Mouse (Mus musculus): ENCODE measurements around the gene Txnrd3. TPM values are rescaled to one million over a fixed set of nuclear protein-coding genes. Genes with fewer than 3 reads are reported as not detected.

Gene Txnrd3
- polyA plus RNA-seq, 1 experiment from 2014 or later: 4.2 TPM

DNA sequence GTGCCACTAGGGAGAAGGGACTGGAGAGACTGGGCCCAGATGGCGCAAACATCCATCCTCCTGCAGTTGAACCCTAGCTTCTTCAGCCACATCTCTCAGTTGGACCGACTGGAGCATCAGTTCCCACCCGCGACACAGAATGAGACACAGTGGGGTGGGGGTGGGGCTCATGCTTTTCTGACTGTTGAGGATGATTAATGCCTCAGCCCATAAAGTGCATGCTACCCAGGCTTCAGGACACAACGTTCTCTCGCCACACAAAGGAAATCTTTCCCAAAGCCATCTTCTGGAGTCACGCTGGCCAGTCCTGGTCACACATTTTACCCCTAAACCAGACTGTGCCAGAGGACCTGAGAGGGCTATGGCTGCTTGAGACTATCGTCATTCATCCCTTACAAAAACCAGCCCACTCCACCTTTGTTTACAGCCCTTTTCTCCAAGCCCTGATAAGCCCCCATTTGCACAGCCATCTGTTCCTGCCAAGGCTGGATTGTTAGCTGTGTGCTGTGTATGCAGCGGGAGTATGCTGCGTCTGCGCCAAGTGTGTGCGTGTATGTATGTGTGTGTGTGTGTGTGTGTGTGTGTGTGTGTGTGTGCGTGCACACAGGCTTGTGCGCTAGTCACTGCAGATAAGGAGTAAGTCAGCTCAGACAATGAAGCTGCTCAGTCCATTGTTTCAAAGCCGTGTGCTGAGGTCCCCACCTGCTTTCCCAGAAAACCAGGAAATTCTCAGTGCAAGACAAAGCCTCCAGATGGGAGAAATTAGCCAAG lies 30.3 kb upstream of the Txnrd3 start:
- Histone ChIP-seq H3K4me2 (ENCODE audit: low read depth, low read length) (no peak overlapping the region), H3K36me3 (replicated peaks; ENCODE audit: insufficient read depth, low read length) (no peaks in the 10 kb centered on the region), H3K9ac (replicated peaks) (no peak overlapping the region), H3K27ac (ENCODE audit: low read depth) (no peak overlapping the region), H3K27me3 (ENCODE audit: insufficient read depth, low read length) (no peaks in the 10 kb centered on the region), H3K4me1 (ENCODE audit: insufficient read depth) (no peaks in the 10 kb centered on the region), H3K9me3 (ENCODE audit: low read length) (no peaks in the 10 kb centered on the region), H3K4me3 (ENCODE audit: low read depth, low read length) (no peak overlapping the region)
- no peak for ATAC-seq
- no peak for TF ChIP-seq CTCF (IDR thresholded peaks at IDR 0.05; ENCODE audit: low read depth)
- TF ChIP-seq EP300 (IDR thresholded peaks at IDR 0.05; ENCODE audit: low read depth): no peak
- DNase-seq: no peak
- WGBS (ENCODE audit: insufficient replicate concordance): 41% methylated on average over 15 of the region's 15 CpGs

GRCm38 (mm10) chr6:89614107-89614471 lies 29.7 kb upstream of the Txnrd3 start:
- H3K4me3 ChIP-seq (ENCODE audit: low read depth, low read length): no peak overlapping the region
- no peak for DNase-seq
- 11% methylated on average over 2 of the region's 2 CpGs for WGBS (ENCODE audit: insufficient replicate concordance)
- no peak for ATAC-seq
- no peaks in the 10 kb centered on the region for H3K36me3 ChIP-seq (replicated peaks; ENCODE audit: insufficient read depth, low read length)
- H3K4me2 ChIP-seq (ENCODE audit: low read depth, low read length): no peak overlapping the region
- no peaks in the 10 kb centered on the region for H3K9me3 ChIP-seq (ENCODE audit: low read length)
- H3K4me1 ChIP-seq (ENCODE audit: insufficient read depth): no peaks in the 10 kb centered on the region
- H3K27me3 ChIP-seq (ENCODE audit: insufficient read depth, low read length): no peaks in the 10 kb centered on the region
- H3K27ac ChIP-seq (ENCODE audit: low read depth): no peak overlapping the region
- H3K9ac ChIP-seq (replicated peaks): no peak overlapping the region
- TF ChIP-seq CTCF (IDR thresholded peaks at IDR 0.05; ENCODE audit: low read depth) (no peak), EP300 (IDR thresholded peaks at IDR 0.05; ENCODE audit: low read depth) (no peak)

- Histone ChIP-seq H3K4me3 (ENCODE audit: low read depth, low read length) (no peak overlapping the region), H3K4me1 (ENCODE audit: insufficient read depth) (no peaks in the 10 kb centered on the region), H3K27me3 (ENCODE audit: insufficient read depth, low read length) (no peaks in the 10 kb centered on the region), H3K4me2 (ENCODE audit: low read depth, low read length) (no peak overlapping the region), H3K36me3 (replicated peaks; ENCODE audit: insufficient read depth, low read length) (no peaks in the 10 kb centered on the region), H3K9me3 (ENCODE audit: low read length) (no peaks in the 10 kb centered on the region), H3K9ac (replicated peaks) (no peak overlapping the region), H3K27ac (ENCODE audit: low read depth) (no peak overlapping the region)
- 64% methylated on average over 7 of the region's 7 CpGs for WGBS (ENCODE audit: insufficient replicate concordance)
- no peak for TF ChIP-seq EP300 (IDR thresholded peaks at IDR 0.05; ENCODE audit: low read depth)
- no peak for TF ChIP-seq CTCF (IDR thresholded peaks at IDR 0.05; ENCODE audit: low read depth)
- DNase-seq (no peak), ATAC-seq (no peak)
Measured at GRCm38 (mm10) chr6:89614596-89615372, 29.0 kb upstream of the Txnrd3 start.

DNA sequence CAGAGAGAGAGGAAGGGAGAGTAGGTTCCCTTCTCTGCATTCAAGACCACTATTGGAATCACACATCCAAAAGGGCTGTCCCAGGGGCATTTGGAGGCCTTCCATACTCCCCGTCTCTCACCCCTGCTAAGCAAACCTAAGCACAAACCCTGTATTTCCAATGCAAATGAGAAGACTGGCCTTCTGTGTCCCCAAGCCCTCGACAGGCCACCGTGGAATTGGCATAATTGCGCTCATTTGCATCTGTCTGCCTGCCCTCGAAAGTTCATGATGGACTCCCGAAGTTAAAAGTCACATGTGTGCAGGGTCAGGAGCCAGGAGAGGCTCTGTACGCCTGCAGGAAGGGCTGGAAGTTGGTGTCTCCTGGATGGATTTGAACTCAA lies 28.4 kb upstream of the Txnrd3 start:
- Histone ChIP-seq H3K4me3 (ENCODE audit: low read depth, low read length) (no peak overlapping the region), H3K9me3 (ENCODE audit: low read length) (no peaks in the 10 kb centered on the region), H3K27ac (ENCODE audit: low read depth) (no peak overlapping the region), H3K4me2 (ENCODE audit: low read depth, low read length) (no peak overlapping the region), H3K4me1 (ENCODE audit: insufficient read depth) (no peaks in the 10 kb centered on the region), H3K36me3 (replicated peaks; ENCODE audit: insufficient read depth, low read length) (no peaks in the 10 kb centered on the region), H3K9ac (replicated peaks) (no peak overlapping the region), H3K27me3 (ENCODE audit: insufficient read depth, low read length) (no peaks in the 10 kb centered on the region)
- TF ChIP-seq CTCF (IDR thresholded peaks at IDR 0.05; ENCODE audit: low read depth) (no peak), EP300 (IDR thresholded peaks at IDR 0.05; ENCODE audit: low read depth) (no peak)
- 55% methylated on average over 7 of the region's 7 CpGs for WGBS (ENCODE audit: insufficient replicate concordance)
- DNase-seq: no peak
- no peak for ATAC-seq

- Histone ChIP-seq H3K9ac (replicated peaks) (no peak overlapping the region), H3K27ac (ENCODE audit: low read depth) (no peak overlapping the region), H3K4me3 (ENCODE audit: low read depth, low read length) (no peak overlapping the region), H3K9me3 (ENCODE audit: low read length) (no peaks in the 10 kb centered on the region), H3K36me3 (replicated peaks; ENCODE audit: insufficient read depth, low read length) (no peaks in the 10 kb centered on the region), H3K4me1 (ENCODE audit: insufficient read depth) (no peaks in the 10 kb centered on the region), H3K27me3 (ENCODE audit: insufficient read depth, low read length) (no peaks in the 10 kb centered on the region), H3K4me2 (ENCODE audit: low read depth, low read length) (no peak overlapping the region)
- TF ChIP-seq CTCF (IDR thresholded peaks at IDR 0.05; ENCODE audit: low read depth): peak; percentile 30; the same call in 1 of the 2 replicates
- no peak for TF ChIP-seq EP300 (IDR thresholded peaks at IDR 0.05; ENCODE audit: low read depth)
- ATAC-seq: no peak
- DNase-seq: no peak
- 60% methylated on average over 3 of the region's 3 CpGs for WGBS (ENCODE audit: insufficient replicate concordance)
Measured at GRCm38 (mm10) chr6:89622647-89623046, 21.1 kb upstream of the Txnrd3 start.

DNA sequence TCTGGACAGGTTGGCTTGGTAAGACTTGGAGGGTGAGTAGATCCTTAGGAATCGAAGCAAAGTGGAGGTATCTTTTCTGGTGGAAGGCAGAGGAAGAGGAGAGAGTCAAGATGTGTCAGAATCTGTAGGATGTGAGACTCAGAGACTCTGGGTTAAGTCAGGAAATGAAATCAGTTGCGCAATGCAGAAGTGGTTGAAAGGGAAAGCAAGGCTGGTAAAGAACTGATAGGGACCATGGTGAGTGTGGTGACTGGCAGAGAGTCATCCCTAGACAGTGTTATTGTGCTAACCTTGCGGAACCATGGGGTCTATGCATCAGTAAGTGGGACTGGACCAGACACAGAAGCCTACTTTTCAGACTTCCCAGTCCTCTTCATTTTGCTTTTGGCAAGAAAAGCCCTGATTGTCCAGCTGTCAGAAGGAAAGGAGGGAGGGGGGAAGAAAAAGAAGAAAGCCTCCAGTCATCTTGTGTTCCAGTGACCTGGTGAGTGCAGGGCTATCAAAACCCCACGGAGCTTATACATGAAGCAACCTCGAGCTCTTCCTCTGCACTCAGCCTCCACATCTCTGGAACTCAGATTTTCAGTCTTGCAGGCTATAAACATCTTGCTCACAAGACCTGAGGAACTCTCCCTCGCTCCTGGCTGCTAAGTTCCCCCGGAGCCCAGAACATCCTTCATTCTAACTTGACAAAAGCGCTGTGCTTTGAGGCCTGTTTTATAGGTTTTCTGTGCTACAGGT lies 15.6 kb upstream of the Txnrd3 start:
- Histone ChIP-seq H3K4me3 (ENCODE audit: low read depth, low read length) (no peak overlapping the region), H3K9me3 (ENCODE audit: low read length) (no peaks in the 10 kb centered on the region), H3K27ac (ENCODE audit: low read depth) (no peak overlapping the region), H3K4me1 (ENCODE audit: insufficient read depth) (0 out of 2 replicates have a peak, but pooled peaks cover 2% of the 10 kb centered on the region), H3K4me2 (ENCODE audit: low read depth, low read length) (no peak overlapping the region), H3K9ac (replicated peaks) (no peak overlapping the region), H3K36me3 (replicated peaks; ENCODE audit: insufficient read depth, low read length) (no peaks in the 10 kb centered on the region), H3K27me3 (ENCODE audit: insufficient read depth, low read length) (no peaks in the 10 kb centered on the region)
- WGBS (ENCODE audit: insufficient replicate concordance): 39% methylated on average over 8 of the region's 8 CpGs
- ATAC-seq (no peak), DNase-seq (no peak)
- TF ChIP-seq CTCF (IDR thresholded peaks at IDR 0.05; ENCODE audit: low read depth) (no peak), EP300 (IDR thresholded peaks at IDR 0.05; ENCODE audit: low read depth) (no peak)
